Mouse (Mus musculus) right cerebral cortex, adult 2 months (tissue): ENCODE results near the gene Eif4g3.
"Not testable (repeated sequence)": the region's sequence is repeated elsewhere in the genome, so short reads cannot be mapped to it uniquely, and the experiment has no call there.

ENCODE experiments used
- DNase-seq, 2 experiments: peaks; one replicate each; pipeline ENCODE4 v3.0.0; 2021 to 2022; ENCODE audit warnings: low spot score in 2 of 2

Eif4g3 gene

GRCm38 (mm10) chr4:137992890-137993289 is at the start of gene Eif4g3:
Gene Eif4g3 (plus strand): TSS chr4:137993022.
- no peak for DNase-seq

DNA sequence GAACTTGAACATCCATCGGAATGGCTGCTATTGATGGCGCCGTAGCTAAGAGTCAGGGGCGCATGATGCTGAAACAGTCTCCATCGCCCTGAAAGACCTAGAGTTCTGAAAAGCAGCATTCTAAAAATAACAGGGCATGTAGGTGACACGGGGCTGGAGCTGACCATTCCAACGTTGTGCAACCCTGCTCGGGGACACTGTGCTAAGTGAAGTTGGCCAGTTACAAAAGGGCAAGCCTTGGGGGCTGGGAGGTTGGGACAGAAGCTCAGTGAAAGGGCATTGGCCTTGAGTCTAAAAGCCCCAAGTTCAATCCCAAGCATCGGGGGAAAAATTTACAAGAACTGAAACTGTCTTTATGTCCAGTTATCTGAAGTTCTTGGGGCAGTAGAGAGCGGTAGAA is 49.3 kb upstream of the Eif4g3 start:
- DNase-seq: no peak

- DNase-seq: no peak
Measured at GRCm38 (mm10) chr4:137945376-137945775, 47.4 kb upstream of the Eif4g3 start.

DNA sequence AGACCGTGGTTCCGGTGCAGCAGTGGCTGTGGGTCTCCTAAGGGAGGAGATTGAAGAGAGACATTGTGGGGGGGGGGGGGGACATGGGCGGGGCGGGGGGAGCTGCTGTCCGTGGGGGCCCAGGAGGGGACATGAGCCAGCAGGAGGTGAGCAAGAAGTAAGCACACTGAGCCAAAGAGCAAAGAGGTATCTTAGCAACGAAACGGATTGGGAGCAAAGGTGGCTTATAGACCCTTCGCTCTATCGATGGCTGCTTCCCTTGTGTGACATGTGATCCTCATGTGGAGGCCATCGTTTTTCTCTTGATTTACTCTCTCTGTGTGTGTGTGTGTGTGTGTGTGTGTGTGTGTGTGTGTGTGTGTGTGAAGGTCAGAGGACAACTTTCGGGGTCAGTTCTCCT is 46.4 kb upstream of the Eif4g3 start:
- no peak for DNase-seq

DNA sequence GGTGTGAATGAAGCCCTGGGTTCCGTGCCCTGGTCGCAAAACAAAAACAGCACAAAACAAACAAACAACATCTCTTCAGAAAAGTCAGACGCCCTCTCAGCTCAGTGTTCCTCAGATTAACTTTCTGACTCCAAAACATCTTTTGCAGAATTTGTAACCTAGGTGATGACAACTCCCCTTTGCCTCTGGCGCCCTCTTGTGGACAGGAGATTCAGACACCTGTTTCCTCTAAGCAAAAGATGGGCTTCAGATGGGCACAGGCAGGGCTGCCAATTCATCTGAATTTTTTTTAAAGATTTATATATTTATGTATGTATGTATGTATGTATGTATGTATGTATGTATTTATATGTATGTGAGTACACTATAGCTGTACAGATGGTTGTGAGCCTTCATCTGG is 40.0 kb upstream of the Eif4g3 start:
- peak; percentile 81 to 86 for DNase-seq

DNA sequence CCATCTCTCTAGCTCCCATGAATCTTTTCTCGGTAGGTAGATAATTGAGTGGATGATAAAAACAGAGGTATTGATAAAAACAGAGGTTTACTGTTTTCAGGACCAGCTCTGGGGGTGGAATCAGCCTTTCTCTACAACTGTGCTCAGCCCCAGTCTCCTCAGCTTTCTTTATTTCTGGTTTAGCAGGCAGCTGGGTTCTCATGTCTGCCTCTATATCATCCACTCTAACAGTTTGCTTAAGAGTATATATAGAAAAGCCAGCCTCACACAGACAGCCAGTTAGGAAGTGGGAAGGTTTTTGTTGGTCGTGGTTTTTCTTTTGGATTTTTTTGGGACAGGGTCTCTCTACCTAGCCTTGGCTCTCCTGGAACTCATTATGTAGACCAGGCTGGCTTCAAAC is 38.6 kb upstream of the Eif4g3 start:
- DNase-seq: no peak

DNA sequence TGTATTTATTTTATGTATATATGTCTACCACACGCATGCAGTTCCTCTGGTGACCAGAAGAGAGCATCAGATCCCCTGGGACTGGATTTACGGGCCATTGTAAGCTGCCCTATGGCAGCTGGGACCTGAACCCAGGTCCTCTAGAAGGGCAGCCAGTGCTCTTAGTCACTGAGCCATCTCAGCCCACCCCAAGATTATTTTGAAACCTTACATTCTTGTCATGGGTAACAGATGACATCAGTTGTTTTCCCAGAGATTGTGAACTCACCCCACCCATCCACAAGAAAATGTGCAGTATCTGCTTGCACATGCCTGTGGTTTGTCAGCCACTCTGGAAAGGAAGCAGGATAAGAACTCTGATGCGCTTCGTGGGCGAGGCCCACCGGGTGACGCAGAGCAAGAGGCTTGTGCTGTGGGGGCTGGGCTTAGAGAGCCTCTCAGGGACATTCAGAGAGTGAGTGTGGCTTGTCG is 37.9 kb upstream of the Eif4g3 start:
- DNase-seq: peak; percentile 46 to 54

DNA sequence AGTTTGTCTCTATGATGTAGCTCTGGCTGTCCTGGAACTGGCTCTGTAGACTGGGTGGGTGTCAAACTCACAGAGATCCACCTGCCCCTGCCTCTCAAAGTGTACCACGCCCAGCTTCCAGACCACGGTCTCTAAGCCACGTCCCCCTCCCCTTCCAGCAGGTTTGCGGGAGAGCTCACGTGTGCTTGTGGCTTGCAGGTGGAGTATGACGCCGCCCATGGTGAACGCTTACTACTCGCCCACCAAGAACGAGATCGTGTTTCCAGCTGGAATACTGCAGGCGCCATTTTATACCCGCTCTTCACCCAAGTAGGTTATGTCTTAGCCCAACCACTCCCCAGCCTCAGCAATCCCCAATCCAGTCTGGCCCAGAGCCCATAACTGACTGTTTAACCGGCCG is 36.6 kb upstream of the Eif4g3 start:
- no peak for DNase-seq

DNA sequence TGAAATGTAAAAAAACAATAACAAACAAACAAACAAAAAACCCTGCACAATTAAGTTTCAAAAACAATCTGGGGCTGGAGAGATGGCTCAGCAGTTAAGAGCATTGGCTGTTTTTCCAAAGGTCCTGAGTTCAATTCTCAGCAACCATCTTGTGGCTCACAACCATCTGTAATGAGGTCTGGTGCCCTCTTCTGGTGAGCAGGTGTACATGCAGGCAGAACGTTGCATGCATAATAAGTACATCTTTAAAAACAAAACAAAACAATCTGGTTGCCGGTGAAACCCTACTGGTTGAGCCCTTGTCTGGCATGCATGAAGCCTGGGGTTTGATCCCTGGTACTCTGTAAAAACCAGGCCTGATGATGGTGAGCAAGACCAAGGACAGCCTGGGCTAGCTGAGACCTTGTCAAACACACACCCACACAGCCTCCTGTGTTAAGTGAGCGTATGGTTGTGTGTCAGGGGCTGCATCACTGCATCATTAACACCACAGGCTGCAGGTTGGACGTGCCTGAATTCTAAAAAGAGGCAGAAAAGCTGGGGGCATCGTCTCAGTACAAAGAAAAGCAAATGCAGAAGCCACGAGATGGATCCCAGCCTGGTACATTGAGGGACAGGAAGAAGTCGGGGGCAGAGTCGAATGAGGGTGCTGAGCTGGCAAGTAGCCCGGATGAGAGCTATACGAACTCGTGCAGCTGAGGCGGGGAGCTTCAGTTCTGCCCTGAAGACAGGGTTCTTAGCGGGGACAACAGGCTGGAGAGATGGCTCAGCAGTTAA is 32.7 kb upstream of the Eif4g3 start:
- DNase-seq: peak; percentile 49 to 67

- DNase-seq: peak; percentile 29 to 48
Measured at GRCm38 (mm10) chr4:137960757-137961156, 32.1 kb upstream of the Eif4g3 start.

- DNase-seq: no peak
Measured at GRCm38 (mm10) chr4:137962643-137963350, 30.0 kb upstream of the Eif4g3 start.

- DNase-seq: no peak
Measured at GRCm38 (mm10) chr4:137963431-137963830, 29.4 kb upstream of the Eif4g3 start.

DNA sequence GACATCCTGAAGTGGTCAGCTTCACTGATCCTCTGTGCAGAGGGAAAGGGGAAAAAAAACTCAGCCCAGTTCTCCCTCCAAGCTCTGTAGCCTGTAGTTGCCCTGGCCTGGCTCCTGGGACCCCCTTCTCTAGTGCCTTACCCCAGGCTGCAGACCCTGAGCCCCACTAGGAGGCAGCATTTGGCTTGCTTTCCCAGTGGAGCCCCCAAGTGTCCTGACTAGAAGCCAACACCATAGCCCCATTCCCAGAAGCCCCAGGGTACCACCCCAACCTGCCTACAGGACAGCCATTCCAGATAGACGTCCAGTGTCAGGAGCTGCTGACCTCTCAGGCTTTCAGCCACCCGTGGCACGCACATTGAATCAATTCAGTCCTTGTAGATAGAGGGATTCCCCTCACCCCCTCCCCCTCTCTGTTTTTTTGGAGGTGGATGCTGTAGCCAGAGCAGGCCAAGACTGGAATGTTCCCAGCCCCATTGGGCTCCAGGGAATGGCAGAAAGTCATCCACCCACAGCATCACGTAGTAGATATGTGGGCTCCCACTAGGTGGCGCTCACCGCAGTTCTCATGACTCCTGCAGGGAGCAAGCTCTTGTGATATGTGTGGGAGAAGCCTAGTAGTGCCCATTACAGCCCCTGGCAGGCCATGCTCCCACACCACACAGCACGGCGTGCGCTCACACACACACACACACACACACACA is 28.8 kb upstream of the Eif4g3 start:
- peak; percentile 86 to 89 for DNase-seq

- no peak for DNase-seq
Measured at GRCm38 (mm10) chr4:137964585-137964930, 28.3 kb upstream of the Eif4g3 start.

- DNase-seq: peak; percentile 75 to 79
Measured at GRCm38 (mm10) chr4:137968203-137968602, 24.6 kb upstream of the Eif4g3 start.

GRCm38 (mm10) chr4:137970623-137971199 is 22.1 kb upstream of the Eif4g3 start:
- not testable (repeated sequence) for DNase-seq

GRCm38 (mm10) chr4:137974856-137975432 is 17.9 kb upstream of the Eif4g3 start:
- not testable (repeated sequence) for DNase-seq

- DNase-seq: not testable (repeated sequence)
Measured at GRCm38 (mm10) chr4:137979066-137979644, 13.7 kb upstream of the Eif4g3 start.

DNA sequence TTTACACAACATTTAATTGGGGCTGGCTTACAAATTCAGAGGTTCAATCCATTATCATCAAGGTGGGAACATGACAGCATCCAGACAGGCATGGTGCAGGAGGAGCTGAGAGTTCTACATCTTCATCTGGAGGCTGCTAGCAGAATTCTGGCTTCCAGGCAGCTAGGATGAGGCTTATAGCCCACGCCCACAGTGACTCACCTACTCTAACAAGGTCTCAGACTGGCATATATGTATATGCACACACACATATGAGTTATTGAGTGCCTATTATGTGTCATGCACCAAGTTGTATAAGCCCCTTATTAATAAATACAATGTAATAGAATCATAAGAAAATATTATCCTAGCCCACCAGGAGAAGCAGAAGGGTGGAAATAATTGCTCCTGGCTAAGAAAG is 10.0 kb upstream of the Eif4g3 start:
- no peak for DNase-seq

- DNase-seq: no peak
Measured at GRCm38 (mm10) chr4:137984212-137984611, 8.6 kb upstream of the Eif4g3 start.

DNA sequence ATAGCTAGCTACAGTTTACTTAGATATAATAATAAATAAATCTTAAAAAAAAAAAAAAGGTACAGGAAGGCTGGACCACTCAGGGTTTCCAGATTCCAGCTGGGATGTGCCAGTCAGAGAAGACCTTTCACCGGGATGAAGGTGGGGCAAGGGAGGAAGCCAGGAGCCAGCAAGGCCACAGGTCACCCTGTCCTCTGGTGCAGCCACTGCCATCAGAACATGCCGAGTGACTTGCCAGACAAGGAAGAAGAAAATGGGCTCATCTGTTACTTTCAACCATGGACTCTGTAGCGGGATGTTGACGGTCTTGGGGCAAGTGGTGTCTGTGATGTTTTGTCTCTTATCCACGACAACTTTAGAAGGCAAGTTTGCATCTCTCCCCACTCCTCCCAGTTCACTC is 8.1 kb upstream of the Eif4g3 start:
- DNase-seq: no peak
